Comparison of ENCODE assay signal across 8 mouse cellular contexts in the genomic region with DNA sequence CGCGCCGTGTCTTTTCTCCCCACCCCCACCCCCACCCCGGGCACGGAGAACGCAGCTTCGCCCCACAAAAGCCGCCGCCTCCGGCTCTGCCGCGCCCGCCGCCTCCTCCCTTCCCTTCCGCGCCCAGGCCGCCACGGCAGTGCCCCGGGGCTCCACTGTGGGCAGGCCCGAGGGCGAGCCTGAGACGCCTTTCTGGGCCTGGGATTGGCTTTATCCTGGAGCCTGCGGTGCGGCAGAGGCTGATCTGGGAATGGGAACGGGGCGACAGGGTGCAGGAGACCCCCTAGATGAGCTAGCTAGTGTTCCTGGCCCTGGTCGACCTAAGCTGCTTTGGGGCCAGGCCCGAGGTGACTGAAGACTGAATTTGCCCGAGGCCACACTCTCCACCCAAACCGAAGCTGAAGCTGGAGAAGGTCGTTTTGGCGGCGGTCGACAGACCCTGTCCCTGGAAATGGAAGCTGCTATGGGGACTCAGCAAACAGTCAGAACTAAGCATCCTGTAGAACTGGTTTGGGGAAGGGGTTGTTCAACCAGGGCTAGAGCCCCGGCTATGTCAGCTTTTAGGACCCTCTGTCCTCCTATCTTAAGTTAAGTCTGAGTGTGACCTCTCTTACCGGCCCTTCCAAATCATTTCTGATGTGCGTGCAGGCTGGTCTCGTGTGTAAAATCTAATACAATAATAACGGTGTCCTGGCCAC. TPM values are rescaled to one million over a fixed set of nuclear protein-coding genes. Genes with fewer than 3 reads are reported as not detected.
DNase-seq lines count a peak whose midpoint lies in the region; ATAC-seq and TF ChIP-seq lines count a peak whose summit lies in the region.

No protein-coding gene starts in this region.

- H3K9ac ChIP-seq in ES-E14 (ENCODE audit: insufficient read depth, low read depth, low read length, poor library complexity, severe bottlenecking), result peak overlapping the region; percentile 82
- peak overlapping the region; percentile 85 for H3K9ac ChIP-seq in lung, embryonic 15.5 days

- ATAC-seq in lung, embryonic 15.5 days (ENCODE audit: borderline replicate concordance, extremely low read depth, low FRiP score, low TSS enrichment), result peak; percentile 20; the same call in 1 of the 2 replicates
- no peak for ATAC-seq in monocyte, adult 5-6 weeks (replicated peaks; ENCODE audit: insufficient number of reproducible peaks, low FRiP score, low TSS enrichment, poor library complexity, severe bottlenecking)

- no peaks in the 10 kb centered on the region for H3K9me3 ChIP-seq in ES-E14 (ENCODE audit: control insufficient read depth, insufficient read depth, low read depth, low read length)
- H3K9me3 ChIP-seq in lung, embryonic 15.5 days, result no peaks in the 10 kb centered on the region

- H3K4me2 ChIP-seq in lung, embryonic 15.5 days, result peak overlapping the region; percentile 86

- no peaks in the 10 kb centered on the region for H3K27me3 ChIP-seq in lung, embryonic 15.5 days

- H3K4me3 ChIP-seq in ES-E14 (ENCODE audit: insufficient read depth in 1 of 2, low read depth in 1 of 2, low read length in 2 of 2, poor library complexity in 1 of 2, severe bottlenecking in 1 of 2), result peak overlapping the region; percentile 92 to 94
- peak overlapping the region; percentile 77 for H3K4me3 ChIP-seq in lung, embryonic 15.5 days

- peaks cover 0 to 15% of the 10 kb centered on the region in 2 experiments; a peak in 2 of 4 replicates for H3K4me1 ChIP-seq in ES-E14 (ENCODE audit: control insufficient read depth in 2 of 2, insufficient read depth in 2 of 2, low read length in 2 of 2, poor library complexity in 1 of 2)
- peaks cover 29% of the 10 kb centered on the region for H3K4me1 ChIP-seq in lung, embryonic 15.5 days

- intact Hi-C loops in gastrocnemius, postnatal 14 days (cut with DNase I; ENCODE audit: low total_unique reads), result no loop called here

- peak; percentile 49 for DNase-seq in 3T3-L1 (ENCODE audit: low read depth, low spot score)
- DNase-seq in ES-E14 (ENCODE audit: low read depth, low spot score), result no peak
- peak; percentile 56 for DNase-seq in cerebellum, adult 9-11 months
- peak; percentile 44 for DNase-seq in gastrocnemius, postnatal 14 days
- DNase-seq in kidney, adult 18-20 months, result peak; percentile 65
- peak; percentile 54 for DNase-seq in retina, embryonic 14.5 days (ENCODE audit: low spot score)

- H3K36me3 ChIP-seq in ES-E14 (ENCODE audit: control insufficient read depth, insufficient read depth, low read length, poor library complexity, severe bottlenecking), result no peaks in the 10 kb centered on the region
- no peaks in the 10 kb centered on the region for H3K36me3 ChIP-seq in lung, embryonic 15.5 days

- in situ Hi-C loops in ES-E14 (cut with MboI; ENCODE audit: low sequenced_read_pairs in 2 of 2, unreplicated experiment in 2 of 2), result no loop called here

- under 1% methylated on average over 37 of the region's 39 CpGs for WGBS in lung, embryonic 15.5 days

- no peak overlapping the region for H3K27ac ChIP-seq in ES-E14 (ENCODE audit: insufficient read depth, low read depth, low read length, poor library complexity, severe bottlenecking)
- H3K27ac ChIP-seq in lung, embryonic 15.5 days, result peak overlapping the region; percentile 86

TF ChIP-seq in ES-E14, 5 proteins besides CTCF, POLR2A, EP300 and RAD21:
- no peak for TF ChIP-seq CHD2 (IDR thresholded peaks at IDR 0.05; ENCODE audit: low read depth, low read length)
- no peak for TF ChIP-seq ZC3H11A (IDR thresholded peaks at IDR 0.05; ENCODE audit: borderline replicate concordance, low read depth, low read length)
- TF ChIP-seq HCFC1 (IDR thresholded peaks at IDR 0.05; ENCODE audit: borderline replicate concordance, insufficient read depth, low read length), result no peak
- no peak for TF ChIP-seq MAFK (IDR thresholded peaks at IDR 0.05; ENCODE audit: insufficient read depth, low read depth, low read length)
- no peak for TF ChIP-seq ZNF384 (IDR thresholded peaks at IDR 0.05; ENCODE audit: low read depth, low read length)

RNA-seq across cellular contexts. Expression of a gene that starts 0.6 kb away (rescaled TPM):
- total RNA-seq in ES-E14 (2012; rRNA removed), result 3.5 and 5.6 TPM in 2 replicates
- total RNA-seq in gastrocnemius, postnatal 14 days (2021), result 10 to 100 TPM; 18.9 to 20.6 TPM
- polyA plus RNA-seq in lung, embryonic 15.5 days (2015; fragmentation: Nextera tagmentation; extraction: Ambion mirVana), result 30.6 and 34.1 TPM in 2 replicates
- 0.64 to 6.4 TPM (median 1.2 TPM) in 3 replicates for total RNA-seq in monocyte, adult 5-6 weeks (2017)

RNA-seq across cellular contexts. Expression of a gene that starts 30.7 kb away (rescaled TPM):
- 49.4 and 65.5 TPM in 2 replicates for total RNA-seq in ES-E14 (2012; rRNA removed)
- total RNA-seq in gastrocnemius, postnatal 14 days (2021), result 10 to 100 TPM; 34.5 TPM
- polyA plus RNA-seq in lung, embryonic 15.5 days (2015; fragmentation: Nextera tagmentation; extraction: Ambion mirVana), result 131 and 140 TPM in 2 replicates
- 75.1 to 125 TPM (median 91.9 TPM) in 3 replicates for total RNA-seq in monocyte, adult 5-6 weeks (2017)

RNA-seq across cellular contexts. Expression of a gene that starts 31.6 kb away (rescaled TPM):
- 0.71 and 1.1 TPM in 2 replicates for total RNA-seq in ES-E14 (2012; rRNA removed)
- 1 to 10 TPM in 1 of 2 experiments, under 1 TPM in 1; 0.73 to 1.7 TPM for total RNA-seq in gastrocnemius, postnatal 14 days (2021)
- 0.69 and 0.79 TPM in 2 replicates for polyA plus RNA-seq in lung, embryonic 15.5 days (2015; fragmentation: Nextera tagmentation; extraction: Ambion mirVana)
- total RNA-seq in monocyte, adult 5-6 weeks (2017), result 3.6 to 4.9 TPM in 2 of 3 replicates, not detected in the other

RNA-seq across cellular contexts. Expression of a gene that starts 39.8 kb away (rescaled TPM):
- 65.1 and 85.5 TPM in 2 replicates for total RNA-seq in ES-E14 (2012; rRNA removed)
- total RNA-seq in gastrocnemius, postnatal 14 days (2021), result 10 to 100 TPM; 43.2 to 44.7 TPM
- polyA plus RNA-seq in lung, embryonic 15.5 days (2015; fragmentation: Nextera tagmentation; extraction: Ambion mirVana), result 80.8 and 82.1 TPM in 2 replicates
- total RNA-seq in monocyte, adult 5-6 weeks (2017), result 62.8 to 77.2 TPM (median 68.8 TPM) in 3 replicates
